Mouse (Mus musculus): ENCODE measurements around the gene Apba3. TPM values are rescaled to one million over a fixed set of nuclear protein-coding genes. Genes with fewer than 3 reads are reported as not detected.

Gene Apba3
- polyA plus RNA-seq, 1 experiment from 2014 or later: 75.2 TPM

- no peak for ATAC-seq
- Histone ChIP-seq H3K4me1 (replicated peaks; ENCODE audit: control insufficient read depth, insufficient read depth, low read length) (peaks cover 5% of the 10 kb centered on the region), H3K27ac (ENCODE audit: low read depth, low read length) (no peak overlapping the region), H3K27me3 (replicated peaks; ENCODE audit: control insufficient read depth, insufficient read depth, low read length) (0 out of 2 replicates have a peak, but pooled peaks cover 6% of the 10 kb centered on the region), H3K4me3 (ENCODE audit: low read depth, low read length) (no peak overlapping the region), H3K9ac (ENCODE audit: low read depth, low read length) (no peak overlapping the region), H3K4me2 (replicated peaks; ENCODE audit: low read depth) (no peak overlapping the region), H3K9me3 (ENCODE audit: control insufficient read depth) (no peaks in the 10 kb centered on the region), H3K36me3 (ENCODE audit: control insufficient read depth, insufficient read depth) (no peaks in the 10 kb centered on the region)
- no peak for TF ChIP-seq CTCF (IDR thresholded peaks at IDR 0.05; ENCODE audit: low read depth)
- 90% methylated on average over 6 of the region's 6 CpGs for WGBS
These were observed 21.6 kb upstream of the Apba3 start for GRCm38 (mm10) chr10:81245166-81245565.

DNA sequence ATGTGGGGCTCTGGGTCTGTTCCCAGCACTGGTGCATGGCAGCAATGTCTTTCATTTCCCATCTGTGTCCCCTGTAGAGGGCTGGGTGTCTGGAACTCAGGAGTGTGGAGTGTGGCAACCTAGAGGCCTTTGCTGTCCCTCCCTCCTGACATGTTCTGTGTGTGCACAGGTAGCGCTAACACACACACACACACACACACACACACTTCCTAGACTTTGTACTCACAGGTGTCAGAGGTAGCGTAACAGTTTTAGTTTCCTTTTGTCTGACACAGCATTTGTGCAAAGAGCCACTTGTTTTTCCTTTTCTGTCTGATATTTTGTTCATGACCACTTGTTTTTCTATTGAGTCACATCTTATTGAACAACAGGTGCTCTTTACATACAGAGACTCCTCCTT lies 19.0 kb upstream of the Apba3 start:
- Histone ChIP-seq H3K9ac (ENCODE audit: low read depth, low read length) (no peak overlapping the region), H3K36me3 (ENCODE audit: control insufficient read depth, insufficient read depth) (no peaks in the 10 kb centered on the region), H3K9me3 (ENCODE audit: control insufficient read depth) (no peaks in the 10 kb centered on the region), H3K4me1 (replicated peaks; ENCODE audit: control insufficient read depth, insufficient read depth, low read length) (peaks cover 5% of the 10 kb centered on the region), H3K27ac (ENCODE audit: low read depth, low read length) (peak overlapping the region; percentile 76), H3K27me3 (replicated peaks; ENCODE audit: control insufficient read depth, insufficient read depth, low read length) (peaks cover 13% of the 10 kb centered on the region), H3K4me3 (ENCODE audit: low read depth, low read length) (no peak overlapping the region), H3K4me2 (replicated peaks; ENCODE audit: low read depth) (no peak overlapping the region)
- ATAC-seq: peak; percentile 72
- TF ChIP-seq CTCF (IDR thresholded peaks at IDR 0.05; ENCODE audit: low read depth): no peak
- 47% methylated on average over 2 of the region's 2 CpGs for WGBS

GRCm38 (mm10) chr10:81249442-81249841 lies 17.3 kb upstream of the Apba3 start:
- Histone ChIP-seq H3K36me3 (ENCODE audit: control insufficient read depth, insufficient read depth) (no peaks in the 10 kb centered on the region), H3K4me1 (replicated peaks; ENCODE audit: control insufficient read depth, insufficient read depth, low read length) (peaks cover 5% of the 10 kb centered on the region), H3K27ac (ENCODE audit: low read depth, low read length) (no peak overlapping the region; the same call in 1 of the 2 replicates), H3K4me3 (ENCODE audit: low read depth, low read length) (no peak overlapping the region), H3K4me2 (replicated peaks; ENCODE audit: low read depth) (no peak overlapping the region), H3K9ac (ENCODE audit: low read depth, low read length) (no peak overlapping the region), H3K9me3 (ENCODE audit: control insufficient read depth) (no peaks in the 10 kb centered on the region), H3K27me3 (replicated peaks; ENCODE audit: control insufficient read depth, insufficient read depth, low read length) (peaks cover 29% of the 10 kb centered on the region)
- 79% methylated on average over 8 of the region's 8 CpGs for WGBS
- no peak for ATAC-seq
- no peak for TF ChIP-seq CTCF (IDR thresholded peaks at IDR 0.05; ENCODE audit: low read depth)

DNA sequence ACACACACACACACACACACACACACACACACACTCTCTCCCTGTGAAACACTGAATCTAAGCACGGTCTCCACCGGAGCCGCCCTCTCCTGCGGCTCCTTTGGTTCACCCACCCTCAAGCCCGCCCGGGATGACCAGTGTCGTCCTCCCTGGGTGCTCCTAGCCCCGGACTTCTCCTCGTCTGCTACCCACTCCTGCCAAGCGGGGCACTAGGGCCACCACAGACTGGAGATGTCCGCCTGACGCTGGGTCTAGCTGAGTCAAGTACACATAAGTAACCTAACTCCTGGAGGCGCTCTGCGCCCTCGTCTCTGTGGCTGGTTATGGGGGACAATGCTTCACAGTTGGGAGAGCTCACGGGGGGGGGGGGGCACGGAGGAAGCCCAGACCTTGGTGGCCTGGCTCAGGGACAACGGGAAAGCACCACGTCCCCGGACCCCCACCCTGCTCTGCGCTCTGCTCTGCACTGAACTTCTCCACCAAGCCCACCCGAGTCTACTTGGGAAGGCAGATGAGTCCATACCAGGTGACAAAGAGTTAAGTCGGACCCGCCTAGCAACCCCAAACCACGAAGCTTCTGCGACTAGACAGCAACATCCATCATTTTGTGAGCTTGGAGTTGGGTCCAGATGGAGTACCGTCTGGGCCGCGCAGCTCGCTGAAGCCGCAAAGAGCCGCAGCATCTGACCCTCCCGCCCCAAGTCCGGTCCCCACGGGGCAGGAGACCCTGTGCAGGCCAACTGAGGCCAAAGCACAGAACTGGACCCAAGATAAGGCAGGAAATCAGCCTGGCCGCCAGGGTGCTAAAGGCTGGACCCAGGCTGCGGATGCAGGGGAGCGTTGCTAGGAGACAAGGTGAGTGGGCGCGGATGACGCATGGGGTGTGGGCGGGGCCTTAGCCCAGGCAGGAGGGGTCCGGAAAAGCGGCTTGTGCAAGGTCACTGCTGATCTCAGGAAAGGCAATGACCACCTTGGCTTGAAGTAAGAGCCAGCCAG lies 14.0 kb upstream of the Apba3 start, which contains the start of gene Matk:
Matk (plus strand) TSS at position 512 of the 996 bp plus-strand sequence.
- Histone ChIP-seq H3K9ac (ENCODE audit: low read depth, low read length) (no peak within 1 kb of the TSS), H3K27me3 (replicated peaks; ENCODE audit: control insufficient read depth, insufficient read depth, low read length) (peaks cover 47% of the 10 kb centered on the region), H3K4me1 (replicated peaks; ENCODE audit: control insufficient read depth, insufficient read depth, low read length) (peaks cover 5% of the 10 kb centered on the region; the same call in 1 of the 2 replicates), H3K9me3 (ENCODE audit: control insufficient read depth) (no peaks in the 10 kb centered on the region), H3K4me3 (ENCODE audit: low read depth, low read length) (peak within 1 kb of the TSS; percentile 5; the same call in 1 of the 2 replicates), H3K4me2 (replicated peaks; ENCODE audit: low read depth) (no peak within 1 kb of the TSS), H3K36me3 (ENCODE audit: control insufficient read depth, insufficient read depth) (no peaks in the 10 kb centered on the region), H3K27ac (ENCODE audit: low read depth, low read length) (no peak within 1 kb of the TSS)
- no peak for ATAC-seq
- 11% methylated on average over 44 of the region's 44 CpGs for WGBS
- TF ChIP-seq CTCF (IDR thresholded peaks at IDR 0.05; ENCODE audit: low read depth): peak; percentile 23; the same call in 1 of the 2 replicates

DNA sequence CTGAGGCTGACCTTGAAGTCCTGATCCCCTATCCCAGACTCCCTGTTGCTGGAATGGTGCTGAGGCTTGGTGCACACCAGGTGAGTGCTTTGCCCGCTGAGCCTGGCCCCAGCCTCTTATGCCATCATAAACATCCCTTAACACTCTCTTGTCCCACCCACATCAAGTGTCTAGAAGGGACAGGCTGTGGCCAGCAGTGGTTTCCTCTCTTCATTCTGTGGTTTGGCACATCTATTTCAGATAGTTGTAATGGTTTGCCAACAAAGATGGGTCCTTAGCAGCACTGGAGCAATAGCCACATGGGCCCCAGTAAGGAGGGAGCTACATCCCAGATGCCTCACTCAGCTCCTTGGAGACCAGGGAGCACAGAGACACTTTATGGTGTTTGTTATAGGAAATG lies 11.9 kb upstream of the Apba3 start:
- no peak for ATAC-seq
- TF ChIP-seq CTCF (IDR thresholded peaks at IDR 0.05; ENCODE audit: low read depth): no peak
- H3K4me1 ChIP-seq (replicated peaks; ENCODE audit: control insufficient read depth, insufficient read depth, low read length): no peaks in the 10 kb centered on the region
- H3K4me3 ChIP-seq (ENCODE audit: low read depth, low read length): no peak overlapping the region
- H3K27ac ChIP-seq (ENCODE audit: low read depth, low read length): no peak overlapping the region
- H3K9me3 ChIP-seq (ENCODE audit: control insufficient read depth): no peaks in the 10 kb centered on the region
- no peaks in the 10 kb centered on the region for H3K36me3 ChIP-seq (ENCODE audit: control insufficient read depth, insufficient read depth)
- 63% methylated on average over 1 of the region's 1 CpGs for WGBS
- H3K27me3 ChIP-seq (replicated peaks; ENCODE audit: control insufficient read depth, insufficient read depth, low read length): peaks cover 55% of the 10 kb centered on the region
- no peak overlapping the region for H3K4me2 ChIP-seq (replicated peaks; ENCODE audit: low read depth)
- H3K9ac ChIP-seq (ENCODE audit: low read depth, low read length): no peak overlapping the region
